Mouse (Mus musculus) small intestine, adult 2 months (tissue): ENCODE data around the gene Atp5s. TPM values are rescaled to one million over a fixed set of nuclear protein-coding genes. Genes with fewer than 3 reads are reported as not detected.

Source experiments
- H3K27ac ChIP-seq: fragments of 200-500 bp; 2 replicates; pipeline ENCODE4 v1.5.1; 2012; ENCODE audit warnings: low read depth, low read length, control low read depth, inconsistent platforms; ENCODE audit not compliant: insufficient read depth
- H3K27me3 ChIP-seq: fragments of 200-500 bp; 2 replicates; pipeline ENCODE4 v1.6.1; 2012; ENCODE audit warnings: mild to moderate bottlenecking, moderate library complexity, low read length, inconsistent platforms; ENCODE audit not compliant: control insufficient read depth, insufficient read depth
- H3K36me3 ChIP-seq: fragments of 200-500 bp; 2 replicates; pipeline ENCODE4 v1.6.1; 2012; ENCODE audit warnings: mild to moderate bottlenecking, low read length, control low read depth, inconsistent platforms; ENCODE audit not compliant: control insufficient read depth, insufficient read depth
- H3K4me1 ChIP-seq: fragments of 200-500 bp; 2 replicates; pipeline ENCODE4 v1.6.1; 2012; ENCODE audit warnings: low read length, inconsistent platforms, mixed read lengths; ENCODE audit not compliant: control insufficient read depth, insufficient read depth, insufficient read length
- H3K4me3 ChIP-seq: fragments of 200-500 bp; 2 replicates; pipeline ENCODE4 v1.5.1; 2012; ENCODE audit warnings: low read depth, mild to moderate bottlenecking, control low read depth, inconsistent platforms, low read length, moderate library complexity
- CTCF ChIP-seq: fragments of 200-500 bp; IDR thresholded peaks from 2 replicates; pipeline ENCODE4 v1.5.1; 2012; ENCODE audit warnings: low read depth, mild to moderate bottlenecking, control low read depth, inconsistent platforms, low read length, moderate library complexity, mixed read lengths; ENCODE audit not compliant: insufficient replicate concordance, insufficient read length; ENCODE audit errors: extremely low read depth
- POLR2A ChIP-seq: fragments of 200-500 bp; IDR thresholded peaks from 2 replicates; pipeline ENCODE4 v1.6.1; 2012; ENCODE audit warnings: low read depth, mild to moderate bottlenecking, control low read depth, inconsistent platforms, low read length, moderate library complexity
- WGBS: fragments of 180-500 bp; shearing (Covaris S2); methylation state at CpG from one replicate; pipeline ENCODE4 v1.1.7; 2018; 5-methylcytosine and 5-hydroxymethylcytosine counted together
- polyA plus RNA-seq: library from polyadenylated mRNA; depleted of rRNA; stranded (reverse); fragments of >200 nt; gene quantifications from 2 replicates; pipeline ENCODE4 v1.2.3, GENCODE M21; 2012

The Atp5s gene
- polyA plus RNA-seq, 1 experiment, result 7.9 TPM

DNA sequence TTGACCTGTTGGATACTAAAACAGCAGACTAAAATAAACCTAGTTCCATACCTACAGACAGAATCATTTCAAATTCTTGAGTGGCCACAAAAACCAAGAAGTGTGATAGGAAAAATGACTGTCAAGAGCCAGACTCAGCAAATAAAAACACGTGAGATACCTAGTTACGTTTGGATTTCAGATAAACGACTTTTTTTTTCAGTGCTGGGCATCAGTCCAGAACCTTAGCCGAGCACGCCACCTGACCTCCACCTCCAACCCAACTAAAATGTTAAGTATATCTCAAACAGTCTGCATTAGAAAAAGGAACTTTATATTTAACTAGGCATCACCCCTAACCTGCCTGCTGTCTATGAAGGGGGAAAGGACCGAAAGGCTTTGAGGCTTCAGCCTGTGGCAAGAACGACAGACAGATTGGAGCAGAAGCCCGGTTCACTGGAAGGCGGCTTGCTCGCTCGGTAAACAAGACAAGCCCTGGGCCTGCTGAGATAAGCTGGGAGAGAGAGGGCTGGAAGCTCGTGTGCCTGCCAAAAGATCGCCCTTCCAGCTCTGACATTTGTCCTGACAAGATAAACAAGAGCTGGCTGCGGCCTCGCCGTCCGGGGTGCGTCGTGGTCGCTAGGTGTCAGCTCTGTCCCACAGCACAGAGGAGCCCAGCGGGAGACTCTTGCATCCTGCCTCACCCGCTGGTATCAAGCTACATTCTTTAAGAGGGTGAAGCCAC is 32.8 kb downstream of the Atp5s start:
- WGBS, result 4% methylated on average over 22 of the region's 22 CpGs

DNA sequence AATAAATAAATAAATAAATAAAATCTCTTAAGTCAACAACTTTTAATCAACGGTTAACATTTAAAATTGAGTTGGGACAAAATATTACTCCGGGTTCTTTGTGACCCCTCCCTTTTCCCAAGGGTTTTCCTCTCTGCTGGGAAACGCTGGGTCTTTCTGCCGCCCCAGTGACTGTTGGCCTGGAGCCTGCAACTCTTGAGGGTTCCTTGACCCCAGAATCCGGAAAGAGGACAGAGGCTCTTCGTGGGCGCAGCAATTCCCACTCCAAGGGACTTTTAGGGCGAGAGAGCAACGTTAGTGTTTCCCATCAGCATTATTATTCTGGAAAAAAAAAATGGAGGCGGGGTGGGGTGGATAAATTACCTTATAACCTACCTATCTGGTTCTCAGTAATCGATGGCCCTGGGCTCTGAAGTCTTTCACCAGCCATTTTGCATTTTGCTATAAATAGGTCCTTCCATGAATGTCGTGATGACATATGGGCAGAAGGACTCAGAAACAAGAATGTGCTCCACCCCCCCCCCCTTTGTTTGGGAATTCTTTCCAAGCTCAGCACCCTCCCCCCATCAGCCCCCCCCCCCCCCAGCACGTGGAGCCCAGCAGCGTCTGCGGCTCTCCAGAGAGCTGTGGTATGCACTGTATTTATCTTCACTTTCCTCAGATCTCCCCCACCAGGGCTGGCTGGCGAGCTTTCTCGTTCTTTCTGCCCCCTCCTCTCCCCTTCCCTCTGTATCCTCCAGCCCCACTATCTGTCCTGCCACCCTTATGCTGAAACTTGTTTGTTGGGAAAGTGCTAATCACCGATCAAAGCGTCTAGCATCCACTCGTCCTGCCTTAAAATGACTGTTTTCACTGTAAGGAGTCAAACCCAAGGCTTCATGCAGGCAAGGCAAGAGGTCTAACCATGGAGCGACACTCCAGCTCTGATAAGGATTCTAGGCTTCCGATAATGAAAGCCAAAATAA is 33.8 kb downstream of the Atp5s start:
- H3K36me3 ChIP-seq, result no peaks in the 10 kb centered on the region
- 16% methylated on average over 22 of the region's 22 CpGs for WGBS
- no peak for TF ChIP-seq CTCF
- no peaks in the 10 kb centered on the region for H3K27me3 ChIP-seq
- H3K27ac ChIP-seq, result peak overlapping the region; percentile 50
- H3K4me1 ChIP-seq, result peaks cover 3% of the 10 kb centered on the region; the same call in 1 of the 2 replicates
- peak overlapping the region; percentile 23; the same call in 1 of the 2 replicates for H3K4me3 ChIP-seq

More for the DNA sequence above, 32.8 kb downstream of the Atp5s start:
- H3K27ac ChIP-seq, result peak overlapping the region; percentile 7; the same call in 1 of the 2 replicates
- H3K4me1 ChIP-seq, result peaks cover 3% of the 10 kb centered on the region; the same call in 1 of the 2 replicates
- H3K4me3 ChIP-seq, result peak overlapping the region; percentile 21
- peak; percentile 79 for TF ChIP-seq CTCF
- no peak for TF ChIP-seq POLR2A
- no peaks in the 10 kb centered on the region for H3K27me3 ChIP-seq
- no peaks in the 10 kb centered on the region for H3K36me3 ChIP-seq

- Histone ChIP-seq H3K27ac (peak overlapping the region; percentile 50), H3K4me1 (peaks cover 3% of the 10 kb centered on the region; the same call in 1 of the 2 replicates), H3K27me3 (no peaks in the 10 kb centered on the region), H3K4me3 (no peak overlapping the region), H3K36me3 (no peaks in the 10 kb centered on the region)
- no peak for TF ChIP-seq CTCF
- TF ChIP-seq POLR2A, result no peak
- 28% methylated on average over 7 of the region's 7 CpGs for WGBS
Observed at GRCm38 (mm10) chr12:69759267-69759885, 34.6 kb downstream of the Atp5s start.

GRCm38 (mm10) chr12:69760014-69760413 is 35.3 kb downstream of the Atp5s start:
- Histone ChIP-seq H3K36me3 (no peaks in the 10 kb centered on the region), H3K27me3 (no peaks in the 10 kb centered on the region), H3K4me1 (peaks cover 3% of the 10 kb centered on the region; the same call in 1 of the 2 replicates), H3K4me3 (no peak overlapping the region), H3K27ac (no peak overlapping the region)
- TF ChIP-seq CTCF, result no peak
- TF ChIP-seq POLR2A, result no peak
- 37% methylated on average over 6 of the region's 6 CpGs for WGBS

- Histone ChIP-seq H3K27ac (0 out of 2 replicates have a peak overlapping the region, but pooled peaks have one; percentile 15), H3K4me3 (no peak overlapping the region), H3K27me3 (no peaks in the 10 kb centered on the region), H3K36me3 (no peaks in the 10 kb centered on the region), H3K4me1 (peaks cover 6% of the 10 kb centered on the region; the same call in 1 of the 2 replicates)
- WGBS, result 59% methylated on average over 20 of the region's 20 CpGs
- TF ChIP-seq CTCF (no peak), POLR2A (no peak)
Observed at GRCm38 (mm10) chr12:69760743-69761406, 36.1 kb downstream of the Atp5s start.

DNA sequence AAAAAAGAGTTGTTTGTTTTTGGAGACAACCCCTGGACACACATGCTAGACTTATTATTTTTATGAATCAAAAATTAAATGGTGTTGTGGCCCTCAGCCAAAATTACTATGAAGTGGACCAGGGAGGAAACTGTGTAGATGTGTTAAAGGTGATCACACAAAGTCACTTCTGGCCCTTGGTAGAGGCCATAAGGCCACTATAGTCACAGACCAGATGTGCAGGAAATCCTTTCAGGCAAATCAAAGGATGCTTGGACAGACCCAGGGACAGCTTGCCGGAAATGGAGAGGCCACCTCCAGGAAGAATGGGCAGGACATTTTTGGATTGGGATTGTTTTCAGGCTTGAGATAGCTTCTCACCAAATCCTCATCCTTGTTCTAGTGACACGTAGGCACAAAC is 36.9 kb downstream of the Atp5s start:
- Histone ChIP-seq H3K27ac (no peak overlapping the region), H3K4me1 (peaks cover 8% of the 10 kb centered on the region; the same call in 1 of the 2 replicates), H3K27me3 (no peaks in the 10 kb centered on the region), H3K4me3 (no peak overlapping the region), H3K36me3 (no peaks in the 10 kb centered on the region)
- TF ChIP-seq POLR2A, result no peak
- TF ChIP-seq CTCF, result no peak
- 89% methylated on average over 2 of the region's 2 CpGs for WGBS
